Mouse (Mus musculus): Measurements from ENCODE around the gene Nsmce4a.
"Not testable (repeated sequence)": the region's sequence is repeated elsewhere in the genome, so short reads cannot be mapped to it uniquely, and the experiment has no call there.

Gene Nsmce4a

GRCm38 (mm10) chr7:130535174-130535573, 37.7 kb downstream of the Nsmce4a start:
- DNase-seq (ENCODE audit: low read depth, low spot score), result no peak

GRCm38 (mm10) chr7:130533316-130534260, 39.3 kb downstream of the Nsmce4a start:
- DNase-seq (ENCODE audit: low read depth, low spot score), result peak; percentile 42

DNA sequence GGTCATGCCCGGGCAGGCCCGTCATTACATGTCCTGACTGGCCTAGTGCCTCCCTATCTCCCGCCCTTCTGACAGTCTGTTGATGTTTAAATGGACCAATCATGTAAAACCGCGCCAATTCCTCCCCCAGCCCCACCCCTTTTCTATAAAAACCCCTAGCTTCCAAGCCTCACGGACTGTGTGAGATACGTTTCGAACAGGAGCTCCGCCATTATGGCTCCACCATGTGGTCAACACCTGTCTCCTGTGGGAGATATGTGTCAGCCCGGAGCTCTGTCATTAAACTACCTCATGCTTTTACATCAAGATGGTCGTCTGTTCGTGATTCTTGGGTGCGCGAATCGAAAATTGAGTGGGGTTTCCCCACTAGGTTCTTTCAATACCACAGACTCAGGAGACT, 41.8 kb downstream of the Nsmce4a start:
- DNase-seq (ENCODE audit: low read depth, low spot score), result not testable (repeated sequence)

- DNase-seq (ENCODE audit: low read depth, low spot score), result no peak
Measured at GRCm38 (mm10) chr7:130527306-130527705, 45.6 kb downstream of the Nsmce4a start.

GRCm38 (mm10) chr7:130523451-130523850, 49.5 kb downstream of the Nsmce4a start:
- no peak for DNase-seq (ENCODE audit: low read depth, low spot score)

- no peak for DNase-seq (ENCODE audit: low read depth, low spot score)
Measured at GRCm38 (mm10) chr7:130520812-130521422, 52.0 kb downstream of the Nsmce4a start.

DNA sequence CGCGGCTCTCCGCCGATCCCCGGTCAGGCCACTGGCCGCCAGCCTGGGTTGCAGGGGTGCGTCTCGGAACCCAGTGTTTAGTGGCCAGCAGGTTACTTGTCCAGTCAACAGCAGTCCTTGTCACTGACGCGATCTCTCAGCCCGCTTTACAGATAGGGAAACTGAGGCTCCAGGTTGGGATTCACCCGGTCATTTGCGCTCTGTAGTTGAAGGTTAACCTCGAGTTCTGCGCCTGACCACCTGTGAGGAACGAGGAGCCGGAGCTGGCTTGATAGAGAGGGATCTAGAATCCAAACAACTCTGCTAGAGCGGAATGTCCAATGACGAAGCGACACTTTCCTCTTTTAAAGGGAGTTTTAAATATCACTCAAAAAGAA, 52.9 kb downstream of the Nsmce4a start, which contains the start of gene Ate1:
Gene Ate1, minus strand, starts transcription at position 321 of the 377 bp plus-strand sequence.
- no peak for DNase-seq (ENCODE audit: low read depth, low spot score)

DNA sequence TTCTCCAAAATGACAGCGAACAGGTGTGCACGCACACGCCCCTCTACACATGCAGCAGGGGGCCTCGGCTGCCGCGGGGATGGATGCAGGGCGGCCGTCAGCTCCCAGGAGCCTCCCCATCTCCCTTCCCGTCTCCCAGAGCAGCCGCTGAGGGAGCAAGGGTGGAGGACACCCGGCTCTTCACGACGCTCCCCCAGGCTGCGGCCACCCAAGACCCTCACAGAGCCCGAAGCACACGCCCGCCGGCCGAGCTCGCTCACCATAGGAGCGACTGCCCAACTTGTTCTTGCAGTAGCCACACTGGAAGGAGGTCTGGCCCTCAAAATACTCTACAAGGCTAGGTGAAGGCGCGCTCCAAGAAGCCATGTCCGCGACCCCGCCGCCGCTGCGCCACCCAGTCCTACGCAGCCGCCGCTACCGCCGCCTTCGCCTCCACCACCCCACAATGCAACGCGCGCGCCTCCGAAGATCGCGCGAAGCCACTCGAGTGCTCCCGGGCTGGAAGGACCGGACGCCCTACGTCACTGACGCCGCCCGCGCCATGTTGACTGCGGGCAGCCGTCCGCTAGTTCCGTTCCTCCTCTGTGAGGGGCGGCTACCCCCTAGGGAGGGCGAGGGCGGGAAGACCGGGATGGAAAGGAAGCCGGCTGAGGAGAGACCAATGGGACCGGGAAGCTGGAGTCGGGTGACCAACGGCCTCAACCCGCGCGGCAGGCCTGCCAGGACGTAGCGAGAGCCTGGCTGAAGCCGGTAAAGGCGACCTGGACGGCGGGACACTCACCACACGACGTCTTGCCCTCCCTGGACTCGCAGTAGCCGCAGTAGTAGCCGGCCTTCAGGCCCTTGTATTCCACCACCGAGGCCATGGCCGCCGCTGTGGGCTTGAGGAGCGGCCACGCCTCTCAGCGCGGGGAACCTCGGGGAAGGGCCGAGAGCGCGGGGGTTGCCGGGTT, 53.5 kb downstream of the Nsmce4a start:
- peak; percentile 96 for DNase-seq (ENCODE audit: low read depth, low spot score)

GRCm38 (mm10) chr7:130518213-130519095, 54.5 kb downstream of the Nsmce4a start:
- no peak for DNase-seq (ENCODE audit: low read depth, low spot score)

DNA sequence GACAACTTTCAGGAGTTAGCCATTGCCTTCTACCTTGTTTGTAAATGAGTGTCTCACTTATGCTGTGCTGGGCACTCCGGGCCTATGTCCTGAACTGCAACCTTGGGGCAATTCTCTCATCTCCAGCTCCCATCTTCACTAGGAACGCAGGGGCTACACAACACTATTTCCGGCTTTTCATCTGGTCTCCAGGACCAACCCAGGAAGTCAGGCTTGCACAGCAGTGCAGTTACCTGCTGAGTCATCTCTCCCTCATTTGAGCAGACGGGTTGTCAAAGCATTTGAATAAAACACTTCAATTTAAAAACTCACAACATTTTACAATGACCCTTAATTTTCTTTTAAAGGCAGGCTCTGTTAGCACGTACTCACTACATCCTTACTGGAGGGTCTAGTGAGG, 62.7 kb downstream of the Nsmce4a start:
- no peak for DNase-seq (ENCODE audit: low read depth, low spot score)

- no peak for DNase-seq (ENCODE audit: low read depth, low spot score)
Measured at GRCm38 (mm10) chr7:130503006-130503405, 69.9 kb downstream of the Nsmce4a start.

DNA sequence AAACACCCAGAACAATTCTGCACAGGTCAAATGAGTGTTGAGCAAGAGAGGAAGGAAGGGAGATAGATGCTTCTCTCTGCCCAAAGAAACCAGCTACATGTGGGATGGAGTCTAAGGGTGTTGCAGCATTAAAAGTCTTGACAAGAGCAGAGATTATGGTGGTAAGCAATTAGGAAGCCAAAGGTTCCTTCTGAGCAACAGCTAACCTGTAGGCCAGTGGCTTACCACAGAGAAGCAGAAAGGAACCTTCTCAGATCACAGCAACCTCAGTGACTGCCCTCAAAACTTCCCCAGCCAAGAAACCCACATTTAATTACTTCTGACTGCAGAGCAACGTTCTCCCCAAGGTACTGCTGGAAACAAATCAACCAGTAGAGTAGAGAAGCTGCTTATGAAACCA, 71.4 kb downstream of the Nsmce4a start:
- no peak for DNase-seq (ENCODE audit: low read depth, low spot score)

- peak; percentile 48 for DNase-seq (ENCODE audit: low read depth, low spot score)
Measured at GRCm38 (mm10) chr7:130493346-130493745, 79.6 kb downstream of the Nsmce4a start.

DNA sequence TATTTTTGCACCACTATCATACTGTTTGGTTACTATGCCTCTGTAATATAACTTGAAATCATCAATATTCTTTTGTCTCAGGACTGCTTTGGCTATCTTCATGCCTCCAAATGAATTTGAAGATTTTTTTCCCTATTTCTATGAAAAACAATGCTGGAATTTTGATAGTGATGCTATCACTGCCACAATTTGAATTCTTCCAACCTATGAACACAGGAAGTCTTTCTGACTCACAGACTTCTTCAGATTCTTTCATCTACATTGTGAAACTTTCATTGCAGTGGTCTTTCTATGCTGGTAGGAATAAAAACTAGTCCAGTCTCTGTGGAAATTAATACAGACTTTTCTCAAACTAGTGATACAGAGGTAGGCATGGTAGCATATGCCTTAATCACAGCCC, 80.9 kb downstream of the Nsmce4a start:
- DNase-seq (ENCODE audit: low read depth, low spot score), result no peak

Data from telencephalon, adult 2 months (tissue).